Mouse (Mus musculus) liver, embryonic 12.5 days (tissue): ENCODE measurements at regions not wholly inside any gene's neighbourhood (a gene's known extent, or its start where the extent isn't known, plus 50 kb on each side); places are given as distances from the start of the nearest gene placed in this dataset. TPM values are rescaled to one million over a fixed set of nuclear protein-coding genes. Genes with fewer than 3 reads are reported as not detected.

Experiments used
- ATAC-seq: fragments of 200-750 bp; cut with Nextera tagmentation; 2 replicates; pipeline ENCODE4 v1.8.0; 2017; ENCODE audit warnings: moderate number of reproducible peaks, mild to moderate bottlenecking, moderate library complexity
- H3K27ac ChIP-seq: fragments of 300-500 bp; sonication (generic); 2 replicates; pipeline ENCODE4 v1.5.1; 2016; ENCODE audit warnings: mild to moderate bottlenecking
- H3K27me3 ChIP-seq: fragments of 300-500 bp; sonication (generic); replicated peaks from 2 replicates; pipeline ENCODE4 v1.6.1; 2016; ENCODE audit warnings: mild to moderate bottlenecking, moderate library complexity
- H3K36me3 ChIP-seq: fragments of 300-500 bp; sonication (generic); 2 replicates; pipeline ENCODE4 v1.6.1; 2016; ENCODE audit warnings: mild to moderate bottlenecking, moderate library complexity
- H3K4me1 ChIP-seq: fragments of 300-500 bp; sonication (generic); 2 replicates; pipeline ENCODE4 v1.6.1; 2016
- H3K4me2 ChIP-seq: fragments of 300-500 bp; sonication (generic); 2 replicates; pipeline ENCODE4 v1.6.1; 2016; ENCODE audit warnings: mild to moderate bottlenecking, moderate library complexity
- H3K4me3 ChIP-seq: fragments of 300-500 bp; sonication (generic); 2 replicates; pipeline ENCODE4 v1.5.1; 2016; ENCODE audit warnings: mild to moderate bottlenecking, moderate library complexity
- H3K9ac ChIP-seq: fragments of 300-500 bp; sonication (generic); 2 replicates; pipeline ENCODE4 v1.6.1; 2016; ENCODE audit warnings: mild to moderate bottlenecking, moderate library complexity
- H3K9me3 ChIP-seq: fragments of 300-500 bp; sonication (generic); replicated peaks from 2 replicates; pipeline ENCODE4 v1.6.1; 2016; ENCODE audit warnings: mild to moderate bottlenecking, moderate library complexity
- WGBS: fragments of 180-500 bp; shearing (Covaris S2); methylation state at CpG from one replicate; pipeline ENCODE4 v1.1.7; 2016; ENCODE audit not compliant: insufficient replicate concordance; 5-methylcytosine and 5-hydroxymethylcytosine counted together
- microRNA-seq: library from miRNA; unstranded; fragments of <30 nt; microRNA quantifications from one replicate; pipeline ENCODE4, GENCODE M21; 2017

DNA sequence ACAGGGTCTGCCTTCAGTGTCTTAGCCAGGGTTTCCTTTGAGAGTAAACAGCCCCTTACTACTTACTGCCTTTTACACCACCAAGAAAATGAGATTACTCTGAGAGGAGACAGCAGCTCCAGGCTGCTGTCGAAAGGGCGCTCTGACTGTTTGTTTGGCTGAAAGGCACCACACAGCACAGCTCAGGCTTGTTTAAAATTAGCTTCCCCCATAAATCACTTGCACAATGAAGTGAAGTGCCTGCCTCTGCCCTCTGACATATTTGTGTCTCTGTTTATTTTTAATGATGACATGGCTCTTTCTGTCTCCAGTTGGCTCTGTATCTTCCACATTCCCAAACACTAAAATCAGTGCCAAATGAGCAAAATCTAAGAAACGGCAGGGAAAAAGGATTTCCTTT is 601.5 kb downstream of the Gm826 start:
- H3K9me3 ChIP-seq, result no peaks in the 10 kb centered on the region
- 50% methylated on average over 3 of the region's 3 CpGs for WGBS
- H3K4me2 ChIP-seq, result no peak overlapping the region
- H3K9ac ChIP-seq, result no peak overlapping the region
- ATAC-seq, result no peak
- H3K4me3 ChIP-seq, result no peak overlapping the region
- H3K4me1 ChIP-seq, result no peaks in the 10 kb centered on the region
- no peaks in the 10 kb centered on the region for H3K36me3 ChIP-seq
- no peaks in the 10 kb centered on the region for H3K27me3 ChIP-seq
- no peak overlapping the region for H3K27ac ChIP-seq

DNA sequence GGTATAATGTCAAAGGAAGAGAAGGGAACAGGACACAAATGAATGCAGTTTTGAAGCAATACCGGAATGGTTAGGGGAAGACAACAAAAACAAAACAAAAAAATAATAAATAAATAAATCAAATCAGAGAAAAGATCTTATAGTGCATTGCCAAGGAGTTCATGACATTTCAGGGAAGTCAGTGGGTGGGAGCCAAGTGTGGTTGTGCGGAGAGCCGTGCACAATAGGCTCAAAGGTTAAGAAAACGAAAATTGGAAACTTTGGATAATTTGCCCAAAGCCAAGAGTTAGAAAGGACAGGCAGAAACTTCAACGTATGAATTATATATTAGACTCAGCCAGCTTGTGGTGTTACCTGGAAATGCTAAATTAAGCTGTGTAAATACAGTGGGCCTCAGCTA is 599.4 kb downstream of the Gm826 start:
- no peak overlapping the region for H3K9ac ChIP-seq
- 70% methylated on average over 5 of the region's 5 CpGs for WGBS
- H3K4me3 ChIP-seq, result no peak overlapping the region
- H3K27ac ChIP-seq, result no peak overlapping the region
- H3K9me3 ChIP-seq, result no peaks in the 10 kb centered on the region
- H3K36me3 ChIP-seq, result no peaks in the 10 kb centered on the region
- ATAC-seq, result no peak
- H3K4me2 ChIP-seq, result no peak overlapping the region
- no peaks in the 10 kb centered on the region for H3K27me3 ChIP-seq
- H3K4me1 ChIP-seq, result no peaks in the 10 kb centered on the region

DNA sequence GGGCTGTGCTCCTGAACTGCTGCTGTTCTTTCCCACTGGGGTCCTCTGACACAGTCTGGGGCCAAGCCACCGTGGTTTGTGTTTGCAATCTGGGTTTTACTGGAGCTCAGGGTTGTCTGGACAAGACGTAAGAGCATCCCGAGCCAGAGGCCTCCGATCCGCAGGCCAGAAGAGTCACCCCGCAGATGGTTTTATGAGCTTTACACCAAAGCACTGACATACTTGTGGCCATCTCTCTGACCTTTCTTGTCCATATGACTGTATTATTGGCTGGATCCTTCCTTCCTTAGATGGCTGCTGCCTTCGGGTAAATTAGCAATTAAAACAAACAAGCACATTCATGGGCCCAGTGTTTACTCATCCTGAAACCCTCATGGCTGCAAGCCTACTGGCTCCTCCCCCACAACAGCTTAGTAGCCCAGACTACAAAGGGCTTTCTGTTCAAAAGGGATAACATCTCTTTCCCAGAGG is 578.4 kb downstream of the Gm826 start:
- WGBS, result 69% methylated on average over 7 of the region's 7 CpGs
- no peaks in the 10 kb centered on the region for H3K36me3 ChIP-seq
- ATAC-seq, result no peak

DNA sequence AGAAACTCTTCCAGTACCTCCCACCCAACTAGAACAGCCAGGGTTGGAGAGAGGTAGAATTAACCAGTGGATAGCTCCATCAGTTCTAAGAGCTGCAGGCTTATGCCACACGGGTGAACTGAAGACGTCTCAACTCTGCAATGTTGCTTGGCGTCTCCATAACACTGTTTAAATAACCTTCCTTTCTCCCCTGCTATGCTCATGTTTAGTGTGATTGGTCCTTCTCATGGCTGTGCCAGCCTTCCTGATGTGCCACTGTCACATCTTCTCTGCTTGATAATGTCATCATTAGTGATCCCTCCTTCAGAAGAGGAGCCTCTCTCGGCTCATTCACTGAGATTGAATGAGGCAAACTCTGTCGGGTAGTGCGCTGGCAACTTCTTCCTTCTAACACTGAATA is 573.2 kb downstream of the Gm826 start:
- ATAC-seq, result no peak
- H3K36me3 ChIP-seq, result no peaks in the 10 kb centered on the region

More for the DNA sequence above, 578.4 kb downstream of the Gm826 start:
- Histone ChIP-seq H3K9me3 (peaks cover 8% of the 10 kb centered on the region), H3K4me3 (no peak overlapping the region), H3K4me1 (no peaks in the 10 kb centered on the region), H3K4me2 (no peak overlapping the region), H3K27me3 (no peaks in the 10 kb centered on the region), H3K27ac (no peak overlapping the region), H3K9ac (no peak overlapping the region)

DNA sequence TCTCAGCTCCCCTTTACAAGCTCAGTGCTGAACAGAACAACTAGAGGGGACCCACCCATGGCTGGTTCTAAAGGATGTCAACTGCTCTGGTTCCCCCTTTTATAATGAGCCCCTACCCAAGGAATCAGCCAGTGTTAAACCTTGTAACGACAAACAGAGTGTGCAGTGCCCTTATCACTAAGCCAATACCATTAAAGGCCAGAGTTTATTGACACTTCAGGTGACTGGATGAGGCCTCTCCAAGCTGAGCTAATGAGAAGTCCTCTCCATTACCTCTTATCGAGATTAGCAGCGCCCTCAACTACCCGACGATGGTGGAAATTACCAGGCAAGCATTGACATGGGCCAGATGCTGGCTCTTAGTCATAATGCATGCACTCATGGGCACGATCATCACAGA is 570.8 kb downstream of the Gm826 start:
- no peaks in the 10 kb centered on the region for H3K9me3 ChIP-seq
- no peaks in the 10 kb centered on the region for H3K36me3 ChIP-seq
- H3K27ac ChIP-seq, result no peak overlapping the region
- H3K4me2 ChIP-seq, result no peak overlapping the region
- no peaks in the 10 kb centered on the region for H3K27me3 ChIP-seq
- H3K4me1 ChIP-seq, result no peaks in the 10 kb centered on the region
- H3K9ac ChIP-seq, result no peak overlapping the region
- no peak for ATAC-seq
- H3K4me3 ChIP-seq, result no peak overlapping the region
- 50% methylated on average over 6 of the region's 6 CpGs for WGBS

More for the DNA sequence above, 573.2 kb downstream of the Gm826 start:
- Histone ChIP-seq H3K27ac (no peak overlapping the region), H3K9me3 (peaks cover 5% of the 10 kb centered on the region), H3K27me3 (no peaks in the 10 kb centered on the region), H3K4me1 (no peaks in the 10 kb centered on the region), H3K4me3 (no peak overlapping the region), H3K9ac (no peak overlapping the region), H3K4me2 (no peak overlapping the region)
- 76% methylated on average over 6 of the region's 6 CpGs for WGBS

Small RNA genes lying in the stretch of these regions (microRNA-seq; reads per million reads assigned to microRNA genes)
- not detected for gene Gm44319
